Mouse (Mus musculus): Measurements from ENCODE around the gene Abcb1b.
"Not testable (repeated sequence)": the region's sequence is repeated elsewhere in the genome, so short reads cannot be mapped to it uniquely, and the experiment has no call there.

Abcb1b gene

DNA sequence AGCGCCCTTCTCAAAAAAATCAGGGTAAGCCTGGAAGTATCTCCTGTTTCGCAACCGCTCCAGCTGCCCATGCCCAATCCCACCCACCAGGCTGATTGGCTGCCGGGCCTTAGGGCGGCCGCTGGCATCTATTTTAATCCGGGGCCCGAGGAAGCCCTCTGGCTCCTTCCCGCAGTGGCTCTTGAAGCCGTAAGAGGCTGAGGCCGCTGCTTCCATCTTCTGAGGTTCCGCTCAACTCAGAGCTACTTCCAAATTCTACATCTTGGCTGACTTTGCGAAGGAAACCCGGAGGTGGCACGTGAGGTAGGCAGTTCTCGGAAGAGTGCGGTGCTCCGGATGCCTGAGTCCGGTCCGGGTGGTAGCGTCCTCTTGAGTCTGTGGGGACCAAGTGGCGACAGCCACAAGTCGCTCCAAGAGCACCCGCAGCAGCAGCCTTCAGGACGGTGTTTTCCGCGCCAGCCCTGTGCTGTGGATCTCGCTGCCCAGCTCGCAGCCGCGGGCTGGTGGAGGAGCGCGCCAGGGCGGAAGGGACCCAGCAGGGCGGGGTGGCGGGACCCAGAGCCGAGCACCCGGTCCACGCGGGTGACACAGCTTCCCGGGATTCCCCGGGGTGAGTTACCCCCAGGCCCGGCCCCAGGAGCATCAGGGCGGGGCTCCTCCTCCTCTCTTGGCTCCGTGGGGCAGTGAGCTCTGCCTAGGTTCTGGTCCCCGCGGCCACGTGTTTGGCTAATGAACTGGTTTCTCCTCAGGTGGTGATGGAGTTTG, at the start of gene Abcb1b:
Gene Abcb1b (plus strand): TSS at position 161 of the 765 bp plus-strand sequence.
- peak; percentile 73 for DNase-seq (ENCODE audit: low read depth, low spot score)

DNA sequence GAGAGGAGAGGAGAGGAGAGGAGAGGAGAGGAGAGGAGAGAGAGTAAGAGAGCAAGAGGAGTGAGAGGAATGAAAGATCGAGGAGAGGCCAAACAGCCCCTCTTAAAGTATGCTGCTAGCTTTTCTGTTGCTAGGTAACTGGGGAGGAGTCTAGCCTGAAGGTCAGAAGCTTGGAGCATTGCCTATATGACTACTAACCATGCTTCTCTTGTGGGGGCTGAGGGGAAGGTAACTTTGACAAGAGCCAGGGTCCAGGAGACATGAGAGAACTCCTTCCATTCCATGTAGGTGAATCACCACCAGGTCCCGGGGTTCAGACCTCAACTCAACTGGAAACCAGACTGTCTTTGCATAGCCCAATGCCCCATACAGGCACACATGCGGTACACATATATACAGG, 25.1 kb upstream of the Abcb1b start:
- no peak for DNase-seq (ENCODE audit: low read depth, low spot score)

DNA sequence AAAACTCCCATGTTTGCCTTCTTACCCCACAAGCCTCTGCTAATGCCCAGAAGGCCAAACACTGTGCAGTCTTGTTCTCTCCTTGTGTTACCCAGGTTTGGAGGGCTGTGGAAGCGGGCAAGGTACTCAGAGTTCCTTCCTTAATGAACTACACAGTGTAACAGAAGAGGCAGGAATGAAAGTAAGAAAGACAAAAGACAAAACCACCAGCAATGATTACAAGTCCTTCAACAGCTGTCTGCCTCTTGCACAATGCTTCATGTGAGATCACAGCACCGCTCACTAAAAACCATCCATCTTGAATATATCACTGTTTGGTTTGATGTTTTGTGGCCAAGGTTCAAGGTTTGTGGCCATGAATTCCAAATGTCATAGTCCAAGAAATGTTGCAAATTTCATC, 19.6 kb upstream of the Abcb1b start:
- no peak for DNase-seq (ENCODE audit: low read depth, low spot score)

DNA sequence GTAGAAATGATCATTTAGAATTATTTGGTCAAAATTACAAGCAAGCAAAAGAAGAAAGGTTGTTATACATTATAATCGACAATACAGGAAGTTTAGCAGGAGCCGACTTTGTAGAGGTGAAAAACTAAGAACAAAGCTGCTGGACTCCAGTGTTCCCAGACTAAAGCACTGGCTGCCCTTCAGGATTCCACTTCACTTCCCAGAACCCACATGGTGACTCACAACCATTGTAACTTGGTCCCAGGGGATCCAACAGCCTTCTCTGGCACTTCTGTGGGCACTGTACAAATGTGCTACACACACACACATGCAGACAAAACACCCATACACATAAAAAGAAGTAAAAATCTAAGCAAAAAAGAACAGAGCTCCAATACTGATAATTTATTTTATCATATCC, 19.2 kb upstream of the Abcb1b start:
- DNase-seq (ENCODE audit: low read depth, low spot score), result no peak

DNA sequence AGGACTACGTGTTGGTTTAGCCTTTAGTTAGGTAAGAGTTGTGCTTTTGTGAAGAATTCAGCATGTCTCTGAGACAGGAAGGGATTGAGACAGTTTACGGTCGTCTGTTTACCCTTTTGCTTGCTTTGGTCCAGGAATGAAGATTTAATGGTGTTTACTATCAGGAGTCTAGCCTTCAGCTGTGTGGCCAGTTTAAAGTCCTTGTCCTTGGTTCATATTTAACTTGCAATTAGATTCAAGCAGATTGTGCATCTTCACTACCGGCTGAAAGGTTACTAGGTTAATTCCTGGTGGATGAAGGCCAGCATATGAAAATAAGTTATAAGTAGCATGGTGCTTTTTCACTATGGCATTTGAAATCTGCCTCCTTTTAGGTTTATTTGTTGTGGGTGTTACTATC, 5.7 kb upstream of the Abcb1b start:
- DNase-seq (ENCODE audit: low read depth, low spot score), result no peak

DNA sequence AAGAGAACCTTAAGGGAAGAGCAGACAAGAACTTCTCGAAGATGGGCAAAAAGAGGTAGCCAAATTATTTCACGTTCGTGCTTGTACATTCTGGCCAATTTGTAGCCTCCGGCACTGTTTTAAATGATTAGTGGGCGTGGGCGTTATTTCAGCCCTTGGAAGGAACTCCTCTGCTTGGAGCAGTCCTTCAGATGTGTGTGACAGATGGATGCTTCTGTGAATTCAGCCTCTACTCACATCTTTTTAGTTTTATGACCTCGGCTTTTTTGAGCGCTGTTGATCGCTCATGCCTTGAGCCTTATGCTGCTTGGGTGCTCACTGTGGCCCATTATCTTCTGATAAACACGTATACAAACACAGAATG, 787 bp downstream of the Abcb1b start:
- no peak for DNase-seq (ENCODE audit: low read depth, low spot score)

DNA sequence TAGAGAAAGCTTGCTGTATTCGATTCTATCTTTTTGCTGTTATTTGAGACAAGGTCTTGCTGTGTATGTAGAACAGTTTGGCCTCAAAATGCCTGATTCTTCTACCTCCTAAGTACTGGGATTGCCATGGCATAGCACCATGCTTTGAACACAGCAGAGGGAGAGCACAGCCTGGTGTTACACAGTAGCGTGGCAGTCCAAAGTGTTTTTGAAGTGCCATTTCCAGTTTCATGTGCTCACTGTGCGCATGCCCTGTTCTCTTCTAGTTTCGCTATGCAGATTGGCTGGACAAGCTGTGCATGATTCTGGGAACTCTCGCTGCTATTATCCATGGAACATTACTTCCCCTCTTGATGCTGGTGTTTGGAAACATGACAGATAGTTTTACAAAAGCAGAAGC, 7.8 kb downstream of the Abcb1b start:
- peak; percentile 38 for DNase-seq (ENCODE audit: low read depth, low spot score)

DNA sequence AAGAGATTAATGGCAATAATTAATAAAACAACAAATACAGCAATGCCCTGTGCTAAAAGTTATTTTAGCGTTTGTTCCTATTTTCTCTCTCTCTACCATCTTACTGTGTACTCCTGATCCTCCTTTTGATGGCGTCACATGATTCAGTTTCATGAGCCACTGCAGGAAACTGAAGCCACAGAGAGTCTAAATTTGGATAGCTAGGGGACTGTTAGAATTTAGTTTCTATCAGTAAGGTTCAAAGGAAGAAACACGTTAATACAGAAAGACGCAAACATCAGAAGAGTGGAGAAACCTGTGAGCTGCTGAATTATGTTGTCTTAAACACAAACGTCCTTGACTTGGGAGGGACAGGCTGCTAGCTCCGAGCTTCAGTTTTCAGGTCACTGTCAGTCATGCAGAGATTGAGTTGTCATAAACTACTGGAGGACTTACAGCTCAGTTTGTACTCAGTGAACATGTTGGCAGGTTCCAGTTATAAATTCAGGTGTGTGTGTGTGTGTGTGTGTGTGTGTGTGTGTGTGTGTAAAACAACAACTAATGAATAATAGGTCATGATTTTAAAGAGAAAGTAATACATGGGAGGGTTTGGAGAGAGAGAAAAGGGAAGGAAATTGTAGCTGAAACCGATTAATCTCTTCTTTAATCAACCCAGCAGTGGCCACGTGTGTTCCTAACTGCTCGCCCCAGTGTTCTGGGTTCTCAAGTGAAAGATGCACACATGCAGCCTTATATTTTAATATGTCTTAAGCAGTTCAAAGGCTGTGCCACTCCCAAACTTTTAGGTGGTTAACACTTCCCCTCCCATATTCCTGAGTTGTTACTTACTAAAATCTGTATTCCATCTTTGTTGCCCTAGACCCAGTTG, 9.4 kb downstream of the Abcb1b start:
- DNase-seq (ENCODE audit: low read depth, low spot score), result peak; percentile 59

DNA sequence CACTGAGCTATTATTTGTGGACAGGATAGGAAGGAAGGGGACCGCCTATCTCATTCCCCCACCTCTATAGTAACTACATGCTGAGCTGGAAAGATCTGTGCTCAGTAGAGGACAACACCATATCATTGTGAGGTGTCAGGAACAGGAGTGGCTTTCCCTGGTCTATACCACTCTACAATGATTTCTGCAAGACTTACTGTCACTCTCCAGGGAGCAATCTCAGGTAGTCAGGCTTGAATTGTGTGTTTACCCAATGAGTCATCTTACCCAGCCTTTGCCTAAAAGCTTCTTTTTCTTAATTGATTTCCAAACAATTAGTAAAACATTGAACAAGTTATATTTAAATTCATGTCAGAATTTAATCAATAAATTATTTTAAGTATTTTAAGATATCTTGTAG, 15.9 kb downstream of the Abcb1b start:
- no peak for DNase-seq (ENCODE audit: low read depth, low spot score)

DNA sequence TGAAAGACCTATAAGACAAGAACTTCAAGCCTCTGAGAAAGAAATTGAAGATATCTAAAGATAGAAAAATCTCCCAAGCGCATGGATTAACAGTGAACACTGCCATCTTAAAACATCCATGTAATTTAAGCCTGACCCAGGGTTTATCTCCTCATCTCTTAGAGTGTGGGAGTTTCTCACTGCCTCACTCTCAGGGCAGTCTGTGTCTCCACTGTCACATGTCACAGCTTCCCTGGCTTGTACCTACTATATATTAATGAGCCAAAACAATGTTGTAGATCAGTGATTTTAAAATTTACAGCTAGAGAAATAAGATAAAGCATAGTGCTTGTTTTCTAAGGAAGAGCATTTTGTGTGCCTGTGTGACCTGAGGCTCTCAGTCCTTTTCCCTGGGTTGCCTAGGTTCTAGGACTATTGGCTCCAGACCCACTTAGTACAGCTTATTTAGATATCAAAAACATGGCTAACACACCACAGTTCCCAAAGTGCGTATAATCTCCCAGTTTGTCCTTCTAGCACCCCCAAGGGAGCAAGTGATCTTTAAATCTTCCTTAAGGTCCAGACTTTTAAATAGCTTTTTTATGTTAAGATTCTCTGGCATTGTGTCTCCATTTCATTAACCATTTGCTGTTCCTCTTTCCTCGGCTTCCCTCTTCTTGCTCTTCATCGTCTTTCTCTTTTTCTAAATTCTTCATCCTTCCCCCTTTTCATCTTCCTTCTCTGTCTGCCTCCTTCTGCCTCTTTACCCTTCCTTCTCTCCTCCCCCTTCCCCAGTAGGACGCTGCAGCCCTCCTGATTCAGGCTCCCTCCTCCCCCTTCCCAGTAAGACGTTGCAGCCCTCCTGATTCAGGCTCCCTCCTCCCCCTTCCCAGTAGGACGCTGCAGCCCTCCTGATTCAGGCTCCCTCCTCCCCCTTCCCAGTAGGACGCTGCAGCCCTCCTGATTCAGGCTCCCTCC, 22.0 kb downstream of the Abcb1b start:
- no peak for DNase-seq (ENCODE audit: low read depth, low spot score)

DNA sequence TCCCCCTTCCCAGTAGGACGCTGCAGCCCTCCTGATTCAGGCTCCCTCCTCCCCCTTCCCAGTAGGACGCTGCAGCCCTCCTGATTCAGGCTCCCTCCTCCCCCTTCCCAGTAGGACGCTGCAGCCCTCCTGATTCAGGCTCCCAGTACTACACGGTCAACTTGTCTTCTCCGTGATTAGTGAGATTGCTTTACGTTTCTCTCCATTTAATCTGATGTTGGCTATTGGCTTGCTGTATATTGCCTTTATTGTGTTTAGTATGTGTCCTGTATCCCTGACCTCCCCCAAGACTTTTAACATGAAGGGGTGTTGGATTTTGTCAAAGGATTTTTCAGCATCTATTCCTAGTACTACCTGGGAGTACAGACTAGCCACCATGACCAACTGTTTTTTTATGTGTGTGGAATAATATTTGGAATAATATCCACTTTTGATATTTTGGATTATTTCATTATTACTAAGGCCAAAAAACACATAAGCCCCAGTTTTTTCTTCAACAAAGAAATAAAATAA, 22.7 kb downstream of the Abcb1b start:
- DNase-seq (ENCODE audit: low read depth, low spot score), result not testable (repeated sequence)

DNA sequence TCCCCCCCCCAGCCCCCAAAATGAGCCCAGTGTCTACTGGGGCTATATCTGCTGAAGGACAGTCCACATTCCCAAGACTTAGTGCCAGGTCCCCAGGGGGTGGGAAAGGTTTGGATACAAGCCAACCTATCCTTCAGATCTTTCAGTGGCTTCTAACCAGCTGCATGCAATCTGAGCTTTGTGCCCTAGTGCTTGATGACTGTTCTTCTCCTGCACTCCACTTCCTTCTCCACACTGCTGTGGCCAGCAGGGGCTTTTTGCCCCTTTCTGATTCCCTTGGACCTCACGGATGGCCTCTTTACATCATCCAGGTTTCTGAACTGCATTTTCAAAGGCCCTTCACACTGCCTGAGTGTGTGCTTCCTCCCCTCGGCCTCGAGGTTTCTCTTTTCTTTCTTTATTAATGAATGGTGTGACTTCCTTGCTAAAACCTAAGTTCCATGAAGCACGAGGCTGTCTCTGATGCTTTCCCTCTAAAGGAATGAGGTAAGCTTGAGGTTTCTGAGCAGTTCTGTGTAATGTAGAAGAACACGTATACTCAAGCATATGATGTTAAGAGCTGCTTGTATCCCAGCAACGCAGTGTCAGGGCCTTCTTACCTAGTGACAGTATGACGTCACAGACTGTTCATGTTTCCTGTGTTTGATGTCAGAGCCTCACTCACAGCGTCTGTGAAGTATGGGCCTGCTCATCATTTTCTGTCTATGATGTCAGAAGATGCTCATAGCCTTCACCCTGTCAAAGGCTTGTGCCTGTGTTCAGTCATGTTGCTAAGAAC, 40.9 kb downstream of the Abcb1b start:
- DNase-seq (ENCODE audit: low read depth, low spot score), result peak; percentile 59

DNA sequence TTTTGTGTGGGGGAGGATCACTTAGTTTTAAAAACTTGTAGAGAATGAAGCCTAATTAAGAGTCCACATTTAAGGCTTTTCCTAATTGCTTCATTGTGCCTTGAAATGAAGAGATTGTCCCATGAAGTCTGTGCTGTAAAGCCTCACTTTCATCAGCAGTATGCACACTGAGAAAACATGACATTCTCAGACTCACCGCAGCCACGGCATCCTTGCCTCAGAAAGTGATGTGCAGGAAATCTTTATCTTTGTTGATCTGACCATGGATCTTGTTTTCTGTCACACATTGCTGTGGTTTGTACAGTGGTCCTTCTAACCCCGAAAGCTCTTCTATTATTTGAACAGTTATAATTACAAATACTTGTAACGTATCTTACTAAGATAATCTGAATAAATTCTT, 41.7 kb downstream of the Abcb1b start:
- peak; percentile 26 for DNase-seq (ENCODE audit: low read depth, low spot score)

DNA sequence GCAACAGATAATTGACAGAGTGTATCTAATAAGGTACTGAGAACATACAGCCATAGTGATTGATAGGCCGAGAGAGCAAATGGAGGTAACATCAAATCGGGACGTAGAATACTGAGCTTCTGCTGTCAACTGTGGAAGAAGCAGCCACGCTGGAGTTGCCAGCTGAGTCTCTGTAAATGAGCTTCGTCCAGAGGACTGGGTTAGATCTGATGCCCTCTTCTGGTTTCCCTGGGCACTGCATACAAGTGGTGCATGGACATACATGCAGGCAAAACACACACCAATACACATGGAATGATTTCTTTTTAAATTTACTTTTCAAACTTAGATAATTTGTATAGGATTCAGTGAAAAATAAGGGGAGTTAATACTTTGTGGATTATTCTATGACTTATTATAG, 42.9 kb downstream of the Abcb1b start:
- peak; percentile 83 for DNase-seq (ENCODE audit: low read depth, low spot score)

DNA sequence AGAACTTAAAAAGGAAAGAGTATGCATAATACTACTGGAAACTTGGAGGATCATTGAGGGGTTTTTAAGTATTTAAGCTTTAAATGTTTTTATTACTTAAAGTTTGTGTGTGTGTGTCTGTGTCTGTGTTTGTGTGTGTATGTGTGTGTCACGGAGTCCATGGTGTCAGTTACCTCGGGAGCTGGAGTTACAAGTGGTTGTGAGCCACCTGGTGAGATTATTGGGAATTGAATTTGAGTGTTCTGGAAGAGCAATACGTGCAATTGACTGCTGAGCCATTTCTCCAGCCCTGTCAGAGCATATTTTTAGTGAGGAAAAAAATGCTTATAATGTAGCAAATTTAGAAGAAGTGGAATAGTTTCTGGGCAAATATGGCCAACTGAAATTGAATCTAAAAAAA, 44.9 kb downstream of the Abcb1b start:
- DNase-seq (ENCODE audit: low read depth, low spot score), result peak; percentile 9

DNA sequence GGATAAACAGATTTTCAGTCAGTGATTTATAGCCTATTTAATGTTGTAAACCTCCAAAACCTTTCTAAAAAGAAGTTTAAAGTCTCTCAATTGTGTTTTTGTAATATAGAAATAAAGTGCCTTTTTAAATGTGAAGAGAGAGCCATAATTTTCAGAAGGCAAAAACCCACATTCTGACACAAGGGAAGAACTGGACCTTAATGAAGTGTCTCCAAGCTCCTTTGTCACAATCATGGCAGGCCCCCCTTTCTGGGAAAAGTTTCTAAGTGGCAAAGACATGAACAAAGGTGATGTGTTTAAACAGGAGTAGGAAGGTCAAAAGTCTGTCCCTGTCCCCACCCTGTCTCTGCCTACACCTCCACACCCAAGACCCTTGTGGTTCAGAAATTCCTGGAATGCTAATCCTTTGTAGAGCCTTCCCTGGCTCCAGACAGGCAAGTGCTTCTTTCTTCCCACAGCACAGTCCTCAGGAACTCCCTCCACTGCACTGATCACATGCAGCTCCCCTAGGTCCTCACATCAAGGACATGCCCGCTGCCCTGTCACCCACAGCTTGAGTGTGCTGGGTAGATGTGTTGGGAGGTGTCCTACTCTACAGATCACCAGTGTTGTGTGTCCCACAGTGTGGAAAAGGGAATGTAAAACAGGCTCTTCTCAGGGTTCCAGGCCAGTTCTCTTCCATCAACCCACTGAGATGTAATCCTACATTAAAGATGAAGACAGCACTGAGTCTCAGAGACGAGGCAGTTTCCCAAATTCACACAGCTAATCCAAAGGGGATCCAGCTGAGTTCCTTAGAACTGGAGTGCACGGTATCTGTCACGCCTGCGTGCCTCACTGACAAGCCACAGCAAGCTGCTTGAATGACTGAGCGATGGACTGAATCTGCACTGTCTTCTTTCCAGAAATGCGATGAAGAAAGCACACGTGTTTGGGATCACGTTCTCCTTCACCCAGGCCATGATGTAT, 50.9 kb downstream of the Abcb1b start:
- DNase-seq (ENCODE audit: low read depth, low spot score), result not testable (repeated sequence)

DNA sequence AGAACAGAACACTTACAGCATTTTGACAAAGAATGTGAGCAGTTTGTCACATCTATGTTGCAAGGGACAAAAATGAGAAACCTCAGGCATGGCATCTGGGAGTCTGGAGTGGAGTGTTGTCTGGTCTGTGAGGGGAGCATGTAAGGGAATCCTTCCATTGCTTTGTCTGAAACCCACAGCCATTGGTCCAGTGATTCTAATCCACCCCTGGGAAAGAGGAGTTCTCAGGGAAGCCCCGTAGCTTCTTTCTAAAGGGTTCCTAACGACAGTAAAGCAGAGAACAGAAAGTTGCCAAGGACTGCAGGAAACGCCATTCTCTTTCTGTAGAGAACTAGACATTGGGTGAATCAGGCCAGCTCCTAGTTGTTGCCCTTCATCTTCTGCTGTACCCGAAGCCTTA, 52.9 kb downstream of the Abcb1b start:
- DNase-seq (ENCODE audit: low read depth, low spot score), result no peak

DNA sequence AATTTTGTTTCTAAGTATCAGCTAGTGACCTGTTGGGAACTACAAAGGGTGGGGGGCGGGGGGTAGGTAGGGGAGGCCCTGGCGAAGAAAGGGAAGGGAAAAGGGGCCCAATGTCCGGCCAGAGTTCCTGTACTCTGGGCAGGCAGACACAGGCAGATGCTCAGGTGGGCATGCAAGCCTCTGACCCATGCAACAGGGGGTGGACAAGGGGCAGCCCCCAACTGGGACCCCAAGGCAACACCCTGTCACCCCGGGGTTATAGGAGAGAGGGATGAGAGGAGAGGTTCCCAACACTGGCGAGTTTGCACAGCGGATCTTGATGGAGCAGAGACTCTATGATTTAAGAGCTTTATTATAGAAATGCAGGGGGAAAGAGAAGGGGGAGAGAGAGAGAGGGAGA, 59.3 kb downstream of the Abcb1b start:
- DNase-seq (ENCODE audit: low read depth, low spot score), result no peak

DNA sequence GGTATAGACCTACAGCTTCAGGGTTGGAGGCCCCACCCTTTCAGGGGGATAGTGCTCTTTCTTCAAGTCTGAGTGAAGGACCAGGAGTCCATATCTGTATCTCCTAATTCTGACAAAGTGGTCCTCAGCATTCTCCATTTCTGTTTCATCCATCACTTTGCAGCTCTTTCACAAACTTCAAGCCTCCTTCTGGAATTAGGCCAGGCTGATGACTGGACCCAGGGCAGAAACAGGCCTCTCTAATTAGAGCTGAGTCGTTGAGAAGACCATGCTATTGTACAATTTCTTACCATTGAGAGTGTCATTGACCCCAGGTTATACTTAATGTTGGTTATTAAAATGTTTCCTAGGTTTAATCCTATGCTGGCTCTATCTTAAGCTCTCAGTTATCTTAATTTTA, 63.9 kb downstream of the Abcb1b start:
- DNase-seq (ENCODE audit: low read depth, low spot score), result no peak
